Mouse (Mus musculus) layer of hippocampus, postnatal 10 days (tissue): ENCODE results near the gene Ddx1. TPM values are rescaled to one million over a fixed set of nuclear protein-coding genes. Genes with fewer than 3 reads are reported as not detected.
A peak's percentile ranks its signal among the peaks of the same experiment; 100 is the strongest.

Experiments
- DNase-seq, 2 experiments: peaks; one replicate each; pipeline ENCODE4 v3.0.0; 2021; ENCODE audit warnings: low spot score in 2 of 2
- long read RNA-seq: library from polyadenylated mRNA; stranded (forward); transcript quantifications from one replicate; pipeline ENCODE4 v2.0.0, GENCODE M21; 2023
- total RNA-seq, 2 experiments: library from RNA; stranded (reverse); gene quantifications; 2 replicates each; pipeline ENCODE4 v1.2.3; 2021

The Ddx1 gene
- total RNA-seq = 100 to 1,000 TPM; 134 to 137 TPM
- long read RNA-seq, full-length matches to known transcripts = 160 of 182 reads
- long read RNA-seq, partial matches to known transcripts = 8 of 182 reads
- long read RNA-seq, other reads (novel, unspliced or antisense) = 14 of 182 reads

GRCm38 (mm10) chr12:13248691-13249572 is at the start of gene Ddx1:
TSS of gene Ddx1 (minus strand) at chr12:13249213.
- peak; percentile 89 to 91 for DNase-seq

GRCm38 (mm10) chr12:13293421-13293881 is 44.4 kb upstream of the Ddx1 start:
- no peak for DNase-seq

GRCm38 (mm10) chr12:13291453-13291852 is 42.4 kb upstream of the Ddx1 start:
- no peak for DNase-seq

- DNase-seq = no peak
These were observed 20.8 kb upstream of the Ddx1 start for GRCm38 (mm10) chr12:13269570-13270390.

GRCm38 (mm10) chr12:13268826-13269449 is 19.9 kb upstream of the Ddx1 start, which contains the start of gene Nbas:
TSS of gene Nbas (plus strand) at chr12:13269133.
- peak; percentile 87 to 91 for DNase-seq

GRCm38 (mm10) chr12:13268412-13268811 is 19.4 kb upstream of the Ddx1 start:
- no peak for DNase-seq

- no peak for DNase-seq
These were observed 6.7 kb upstream of the Ddx1 start for GRCm38 (mm10) chr12:13255701-13256100.

- no peak for DNase-seq
These were observed 6.1 kb upstream of the Ddx1 start for GRCm38 (mm10) chr12:13255068-13255467.

GRCm38 (mm10) chr12:13249573-13249919 is 533 bp upstream of the Ddx1 start:
- no peak for DNase-seq

GRCm38 (mm10) chr12:13242453-13242852 is 6.6 kb downstream of the Ddx1 start:
- DNase-seq = no peak

GRCm38 (mm10) chr12:13218101-13218514 is 30.9 kb downstream of the Ddx1 start:
- DNase-seq = no peak

- no peak for DNase-seq
These were observed 31.4 kb downstream of the Ddx1 start for GRCm38 (mm10) chr12:13217568-13217967.

- no peak for DNase-seq
These were observed 32.4 kb downstream of the Ddx1 start for GRCm38 (mm10) chr12:13216501-13217103.

GRCm38 (mm10) chr12:13214345-13215278 is 34.4 kb downstream of the Ddx1 start:
- DNase-seq = peak; percentile 91 to 94

GRCm38 (mm10) chr12:13211746-13212482 is 37.1 kb downstream of the Ddx1 start:
- DNase-seq = peak; percentile 23 to 37

- DNase-seq = peak; percentile 22 to 41
These were observed 39.2 kb downstream of the Ddx1 start for GRCm38 (mm10) chr12:13209692-13210377.

GRCm38 (mm10) chr12:13208983-13209451 is 40.0 kb downstream of the Ddx1 start:
- no peak for DNase-seq

- no peak for DNase-seq
These were observed 40.5 kb downstream of the Ddx1 start for GRCm38 (mm10) chr12:13208517-13208916.
